Mouse (Mus musculus) thymus, postnatal 0 days (tissue): ENCODE measurements around the gene Sgf29. TPM values are rescaled to one million over a fixed set of nuclear protein-coding genes. Genes with fewer than 3 reads are reported as not detected.

Experiments
- DNase-seq: peaks from one replicate; pipeline ENCODE4 v3.0.0-alpha.2; 2015; ENCODE audit warnings: low spot score
- polyA plus RNA-seq: library from polyadenylated mRNA; unstranded; fragments of >200 nt; fragmentation: Nextera tagmentation; extraction: Ambion mirVana; gene quantifications from 2 replicates; pipeline ENCODE4 v1.2.1, GENCODE M21; 2015

The Sgf29 gene
- polyA plus RNA-seq, 1 experiment from 2014 or later: 62.2 TPM

DNA sequence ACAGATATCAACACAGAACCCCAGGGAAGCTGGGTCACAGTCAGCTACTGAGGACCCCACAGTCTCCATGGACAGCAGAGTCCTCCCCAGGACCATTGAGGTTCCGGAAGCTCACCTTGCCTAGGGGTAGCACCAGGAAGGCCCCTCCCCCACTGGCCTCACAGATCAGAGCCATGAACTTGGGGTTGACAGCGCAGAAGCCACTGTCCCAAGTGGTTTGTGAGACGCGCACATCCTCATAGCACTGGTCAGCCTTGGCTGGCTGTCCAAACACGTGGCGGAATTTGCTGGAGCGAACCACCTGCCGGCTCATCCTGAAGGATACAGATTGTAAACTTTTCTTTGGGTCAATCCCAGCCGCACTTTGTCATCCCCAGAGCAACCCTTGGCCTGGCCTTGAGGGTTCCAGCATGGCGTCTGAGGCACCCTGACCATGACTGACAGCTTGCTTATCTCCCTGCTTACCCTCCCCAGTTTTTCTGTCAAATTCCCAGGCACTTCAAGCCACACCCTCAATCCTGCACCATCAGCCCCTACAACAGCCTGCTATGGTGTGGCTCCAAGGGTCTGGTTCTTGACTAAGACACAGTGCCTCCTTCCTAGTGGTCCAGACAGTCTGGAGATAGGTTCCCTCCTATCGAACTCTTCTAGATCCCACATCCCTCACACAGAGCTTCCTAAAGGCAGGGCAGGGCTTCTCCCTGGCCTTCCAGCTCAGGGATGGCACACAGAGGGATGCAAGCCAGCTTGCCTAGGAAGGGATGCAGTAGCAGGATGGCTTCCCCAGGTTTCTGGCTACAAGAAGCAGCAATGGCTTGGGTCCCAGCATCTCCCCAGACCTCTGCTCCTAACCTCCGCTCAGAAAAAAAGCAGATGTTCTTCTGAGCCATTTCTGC is 54.0 kb downstream of the Sgf29 start:
- peak; percentile 65 for DNase-seq

GRCm38 (mm10) chr7:126703757-126704077 is 54.6 kb downstream of the Sgf29 start:
- DNase-seq: no peak

- peak; percentile 87 for DNase-seq
Measured at GRCm38 (mm10) chr7:126704121-126704980, 55.2 kb downstream of the Sgf29 start.

- peak; percentile 90 for DNase-seq
Measured at GRCm38 (mm10) chr7:126707442-126708174, 58.5 kb downstream of the Sgf29 start, which contains the start of gene Coro1a. Coro1a (minus strand) TSS chr7:126707787.

DNA sequence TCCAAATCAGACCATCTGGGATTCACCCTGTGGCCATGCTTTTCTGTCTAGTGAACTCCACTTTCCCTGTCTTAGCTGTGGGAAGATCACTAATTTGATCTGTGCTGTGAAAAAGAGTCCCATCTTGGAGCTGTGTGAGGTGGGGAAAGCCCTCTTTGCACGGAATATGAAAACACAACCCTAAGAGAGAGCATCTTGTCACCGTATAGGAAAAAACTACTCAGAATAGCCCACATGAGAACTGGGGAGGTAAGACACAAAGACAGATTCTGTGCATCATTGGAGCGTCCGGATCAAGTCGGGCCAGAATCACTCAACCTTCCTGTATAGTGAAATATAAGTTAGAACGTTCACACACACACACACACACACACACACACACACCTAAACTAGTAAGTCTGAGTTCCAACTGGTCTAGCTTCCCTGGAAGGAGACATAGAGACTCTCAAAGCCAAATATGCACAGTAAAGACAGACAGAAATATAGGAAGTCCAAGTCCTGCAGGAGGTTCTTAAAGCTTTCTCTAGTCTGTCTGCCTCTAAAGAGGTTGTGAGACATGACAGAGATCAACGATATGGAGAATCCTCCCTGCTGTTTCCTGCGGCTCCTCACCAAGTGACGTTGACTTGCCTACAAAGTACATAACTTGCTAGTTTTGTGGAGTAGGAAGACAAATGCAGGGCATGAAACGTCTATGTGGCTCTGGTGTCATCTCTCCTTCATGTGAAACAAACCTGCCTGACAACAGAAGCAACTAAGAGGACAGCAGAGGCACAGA is 59.3 kb downstream of the Sgf29 start:
- peak; percentile 7 for DNase-seq

- DNase-seq: peak; percentile 50
Measured at GRCm38 (mm10) chr7:126710266-126710665, 61.2 kb downstream of the Sgf29 start.

DNA sequence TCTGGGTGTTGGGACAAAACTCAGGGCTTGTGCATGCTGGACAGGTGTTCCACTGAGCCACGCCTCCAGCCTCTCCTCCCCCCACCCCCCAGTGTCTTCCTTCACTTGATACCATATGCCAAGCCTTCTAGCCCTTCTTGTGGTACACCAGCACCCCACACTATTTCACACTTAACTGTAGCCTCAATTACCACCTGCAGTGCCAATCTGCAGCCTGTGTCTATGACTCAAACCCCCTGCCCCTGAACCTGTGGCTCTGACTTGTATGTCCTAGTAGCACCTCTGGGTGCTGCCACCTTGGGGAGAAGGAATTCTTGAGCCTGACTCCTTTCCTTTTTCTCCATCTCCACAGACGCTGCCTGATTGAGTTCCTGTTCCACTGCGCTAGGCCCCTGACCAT is 62.8 kb downstream of the Sgf29 start:
- DNase-seq: peak; percentile 69

- DNase-seq: no peak
Measured at GRCm38 (mm10) chr7:126715679-126716078, 66.6 kb downstream of the Sgf29 start.

DNA sequence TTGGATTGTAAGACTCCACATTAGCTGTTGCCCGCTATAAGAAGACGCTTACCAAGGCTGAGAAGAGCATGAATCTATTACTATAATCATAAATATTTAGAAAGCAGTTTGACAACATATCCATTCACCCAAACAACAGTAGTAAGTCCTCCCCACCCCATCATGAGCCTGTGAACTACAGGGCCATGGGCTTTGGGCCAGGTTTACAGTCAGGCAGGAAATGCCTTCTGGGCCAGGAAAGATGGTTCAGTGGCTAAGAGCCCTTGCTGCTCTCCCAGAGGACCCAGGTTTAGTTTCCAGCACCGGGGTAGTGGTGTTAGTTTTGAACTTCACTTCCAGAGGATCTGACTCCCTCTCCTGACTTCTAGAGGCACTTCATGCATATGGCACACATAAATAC is 68.5 kb downstream of the Sgf29 start:
- no peak for DNase-seq

- DNase-seq: peak; percentile 45
Measured at GRCm38 (mm10) chr7:126718787-126719337, 69.8 kb downstream of the Sgf29 start.

DNA sequence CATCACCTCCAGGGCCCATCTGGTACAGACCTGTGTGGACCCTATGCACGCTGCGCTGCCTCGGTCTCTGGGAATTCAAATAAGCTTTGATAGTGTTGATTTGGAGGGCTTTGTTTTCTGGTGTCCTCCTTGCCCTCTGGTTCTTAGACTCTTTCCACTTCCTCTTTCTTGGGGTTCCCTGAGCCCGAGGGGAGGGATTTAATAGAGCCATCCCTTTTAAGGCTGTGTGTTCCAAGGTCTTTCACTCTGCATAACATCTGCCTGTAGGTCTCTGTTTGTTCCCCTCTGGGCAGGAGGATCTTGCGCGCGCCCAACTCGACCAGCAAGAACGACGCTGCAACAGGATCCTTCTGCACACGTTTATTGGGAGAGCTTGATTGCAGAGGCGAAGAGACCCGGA is 72.5 kb downstream of the Sgf29 start:
- no peak for DNase-seq

Other genes with a start within 250 kb of the Sgf29 start
- 0.13 and 0.22 TPM in 2 replicates for gene Cd19, start 234.4 kb upstream of the Sgf29 start, polyA plus RNA-seq
- 22.2 and 22.7 TPM in 2 replicates for gene Rabep2, start 220.6 kb upstream of the Sgf29 start, polyA plus RNA-seq
- gene Atp2a1, start 186.2 kb upstream of the Sgf29 start, polyA plus RNA-seq: 3.1 and 4.2 TPM in 2 replicates
- 37.8 and 38.6 TPM in 2 replicates for gene Sh2b1, start 173.9 kb upstream of the Sgf29 start, polyA plus RNA-seq
- 95.4 and 104 TPM in 2 replicates for gene Tufm, start 161.9 kb upstream of the Sgf29 start, polyA plus RNA-seq
- gene Atxn2l, start 145.9 kb upstream of the Sgf29 start, polyA plus RNA-seq: 37.9 and 38.5 TPM in 2 replicates
- 246 and 259 TPM in 2 replicates for gene Eif3c, start 82.9 kb upstream of the Sgf29 start, polyA plus RNA-seq
- gene Apobr, start 64.4 kb upstream of the Sgf29 start, polyA plus RNA-seq: 1.2 TPM in 2 replicates
- 28.2 and 30.2 TPM in 2 replicates for gene Cln3, start 63.5 kb upstream of the Sgf29 start, polyA plus RNA-seq
- gene Il27, start 54.4 kb upstream of the Sgf29 start, polyA plus RNA-seq: 0.54 and 0.85 TPM in 2 replicates
- 15.1 and 16.4 TPM in 2 replicates for gene Nupr1, start 18.4 kb upstream of the Sgf29 start, polyA plus RNA-seq
- gene Sult1a1, start 27.1 kb downstream of the Sgf29 start, polyA plus RNA-seq: 8.5 and 11.0 TPM in 2 replicates
- 154 and 155 TPM in 2 replicates for gene Bola2, start 46.1 kb downstream of the Sgf29 start, polyA plus RNA-seq
- gene Slx1b, start 46.5 kb downstream of the Sgf29 start, polyA plus RNA-seq: 6.0 and 7.6 TPM in 2 replicates
- gene Coro1a, start 58.5 kb downstream of the Sgf29 start, polyA plus RNA-seq: 1,525 and 1,527 TPM in 2 replicates
- 35.6 and 37.4 TPM in 2 replicates for gene Mapk3, start 110.3 kb downstream of the Sgf29 start, polyA plus RNA-seq
- 1.6 TPM in 2 replicates for gene Gdpd3, start 117.0 kb downstream of the Sgf29 start, polyA plus RNA-seq
- gene Ypel3, start 127.6 kb downstream of the Sgf29 start, polyA plus RNA-seq: 153 and 180 TPM in 2 replicates
- gene Tbx6, start 132.2 kb downstream of the Sgf29 start, polyA plus RNA-seq: 0.28 and 0.48 TPM in 2 replicates
- gene Ppp4c, start 143.2 kb downstream of the Sgf29 start, polyA plus RNA-seq: 306 TPM in 2 replicates
- gene Fam57b, start 148.4 kb downstream of the Sgf29 start, polyA plus RNA-seq: 0.19 and 0.20 TPM in 2 replicates
- not detected in 2 replicates for gene 4930451I11Rik, start 182.3 kb downstream of the Sgf29 start, polyA plus RNA-seq
- gene Doc2a, start 198.1 kb downstream of the Sgf29 start, polyA plus RNA-seq: 0.21 and 0.33 TPM in 2 replicates
- 16.9 and 22.6 TPM in 2 replicates for gene Hirip3, start 212.7 kb downstream of the Sgf29 start, polyA plus RNA-seq
- gene Ino80e, start 213.1 kb downstream of the Sgf29 start, polyA plus RNA-seq: 82.9 and 98.9 TPM in 2 replicates
- 21.2 and 26.6 TPM in 2 replicates for gene Taok2, start 235.4 kb downstream of the Sgf29 start, polyA plus RNA-seq